Mouse (Mus musculus): ENCODE measurements at regions not wholly inside any gene's neighbourhood (a gene's known extent, or its start where the extent isn't known, plus 50 kb on each side); places are given as distances from the start of the nearest gene placed in this dataset.

- ATAC-seq (replicated peaks; ENCODE audit: insufficient number of reproducible peaks, insufficient read depth, low FRiP score, low read depth) = no peak
Measured at GRCm38 (mm10) chr11:114129270-114129669, 62.4 kb upstream of the Sdk2 start.

GRCm38 (mm10) chr11:114128841-114129240 lies 62.0 kb upstream of the Sdk2 start:
- Histone ChIP-seq H3K4me2 (no peak overlapping the region), H3K4me1 (replicated peaks) (no peaks in the 10 kb centered on the region), H3K27ac (no peak overlapping the region), H3K36me3 (no peaks in the 10 kb centered on the region), H3K9ac (no peak overlapping the region), H3K9me3 (replicated peaks) (no peaks in the 10 kb centered on the region), H3K27me3 (no peaks in the 10 kb centered on the region), H3K4me3 (no peak overlapping the region)
- no peak for ATAC-seq (replicated peaks; ENCODE audit: insufficient number of reproducible peaks, insufficient read depth, low FRiP score, low read depth)
- 63% methylated on average over 8 of the region's 8 CpGs for WGBS

More at GRCm38 (mm10) chr11:114129270-114129669, 62.4 kb upstream of the Sdk2 start:
- Histone ChIP-seq H3K4me2 (no peak overlapping the region), H3K4me3 (no peak overlapping the region), H3K27me3 (no peaks in the 10 kb centered on the region), H3K27ac (no peak overlapping the region), H3K9me3 (replicated peaks) (no peaks in the 10 kb centered on the region), H3K9ac (no peak overlapping the region), H3K4me1 (replicated peaks) (no peaks in the 10 kb centered on the region), H3K36me3 (no peaks in the 10 kb centered on the region)
- 68% methylated on average over 8 of the region's 8 CpGs for WGBS

- no peak overlapping the region for H3K4me2 ChIP-seq
- WGBS = 33% methylated on average over 8 of the region's 8 CpGs
- no peaks in the 10 kb centered on the region for H3K4me1 ChIP-seq (replicated peaks)
Measured at GRCm38 (mm10) chr11:114127426-114127825, 60.6 kb upstream of the Sdk2 start.

GRCm38 (mm10) chr11:114122175-114122574 lies 55.3 kb upstream of the Sdk2 start:
- H3K4me1 ChIP-seq (replicated peaks) = no peaks in the 10 kb centered on the region
- H3K36me3 ChIP-seq = no peaks in the 10 kb centered on the region
- 31% methylated on average over 12 of the region's 13 CpGs for WGBS
- ATAC-seq (replicated peaks; ENCODE audit: insufficient number of reproducible peaks, insufficient read depth, low FRiP score, low read depth) = no peak
- no peak overlapping the region for H3K9ac ChIP-seq
- no peaks in the 10 kb centered on the region for H3K27me3 ChIP-seq
- no peak overlapping the region for H3K4me3 ChIP-seq
- H3K9me3 ChIP-seq (replicated peaks) = no peaks in the 10 kb centered on the region
- H3K27ac ChIP-seq = no peak overlapping the region
- no peak overlapping the region for H3K4me2 ChIP-seq

More at GRCm38 (mm10) chr11:114127426-114127825, 60.6 kb upstream of the Sdk2 start:
- H3K9ac ChIP-seq = no peak overlapping the region
- no peak overlapping the region for H3K4me3 ChIP-seq
- no peak for ATAC-seq (replicated peaks; ENCODE audit: insufficient number of reproducible peaks, insufficient read depth, low FRiP score, low read depth)
- no peaks in the 10 kb centered on the region for H3K36me3 ChIP-seq
- no peaks in the 10 kb centered on the region for H3K27me3 ChIP-seq
- no peaks in the 10 kb centered on the region for H3K9me3 ChIP-seq (replicated peaks)
- H3K27ac ChIP-seq = no peak overlapping the region

GRCm38 (mm10) chr11:114119135-114119534 lies 52.3 kb upstream of the Sdk2 start:
- H3K27ac ChIP-seq = no peak overlapping the region
- no peaks in the 10 kb centered on the region for H3K4me1 ChIP-seq (replicated peaks)
- H3K36me3 ChIP-seq = no peaks in the 10 kb centered on the region
- H3K4me3 ChIP-seq = no peak overlapping the region
- 78% methylated on average over 9 of the region's 9 CpGs for WGBS
- no peaks in the 10 kb centered on the region for H3K9me3 ChIP-seq (replicated peaks)
- no peak for ATAC-seq (replicated peaks; ENCODE audit: insufficient number of reproducible peaks, insufficient read depth, low FRiP score, low read depth)
- no peak overlapping the region for H3K4me2 ChIP-seq
- no peaks in the 10 kb centered on the region for H3K27me3 ChIP-seq
- no peak overlapping the region for H3K9ac ChIP-seq
